Mouse (Mus musculus) stomach, embryonic 16.5 days (tissue): ENCODE measurements around the gene E2f4. TPM values are rescaled to one million over a fixed set of nuclear protein-coding genes. Genes with fewer than 3 reads are reported as not detected.
A peak's percentile ranks its signal among the peaks of the same experiment; 100 is the strongest.

Experiments used
- ATAC-seq: fragments of 200-750 bp; cut with Nextera tagmentation; 2 replicates; pipeline ENCODE4 v1.8.0; 2017; ENCODE audit warnings: moderate number of reproducible peaks, moderate TSS enrichment; ENCODE audit not compliant: insufficient read depth, low FRiP score
- H3K27ac ChIP-seq: fragments of 300-500 bp; sonication (generic); 2 replicates; pipeline ENCODE4 v1.5.1; 2014; ENCODE audit warnings: low read length
- H3K27me3 ChIP-seq: fragments of 300-500 bp; sonication (generic); 2 replicates; pipeline ENCODE4 v1.6.1; 2014; ENCODE audit warnings: low read length, control low read depth, mixed read lengths; ENCODE audit not compliant: control insufficient read depth, insufficient read depth
- H3K36me3 ChIP-seq: fragments of 300-500 bp; sonication (generic); 2 replicates; pipeline ENCODE4 v1.6.1; 2014; ENCODE audit warnings: low read length; ENCODE audit not compliant: control insufficient read depth, insufficient read depth
- H3K4me1 ChIP-seq: fragments of 300-500 bp; sonication (generic); 2 replicates; pipeline ENCODE4 v1.6.1; 2014; ENCODE audit warnings: low read length, control low read depth, mixed read lengths; ENCODE audit not compliant: control insufficient read depth, insufficient read depth
- H3K4me2 ChIP-seq: fragments of 300-500 bp; sonication (generic); 2 replicates; pipeline ENCODE4 v1.6.1; 2014; ENCODE audit warnings: low read depth, low read length, mixed read lengths
- H3K4me3 ChIP-seq: fragments of 300-500 bp; sonication (generic); replicated peaks from 2 replicates; pipeline ENCODE4 v1.5.1; 2014; ENCODE audit warnings: mild to moderate bottlenecking, low read length
- H3K9ac ChIP-seq: fragments of 300-500 bp; sonication (generic); 2 replicates; pipeline ENCODE4 v1.6.1; 2014; ENCODE audit warnings: low read length
- H3K9me3 ChIP-seq: fragments of 300-500 bp; sonication (generic); replicated peaks from 2 replicates; pipeline ENCODE4 v1.6.1; 2016; ENCODE audit warnings: low read length, control low read depth; ENCODE audit not compliant: control insufficient read depth
- WGBS: fragments of 180-500 bp; shearing (Covaris S2); extraction: QIAGEN DNeasy Blood & Tissue Kit; methylation state at CpG from one replicate; pipeline ENCODE4 v1.1.7; 2014; 5-methylcytosine and 5-hydroxymethylcytosine counted together
- polyA plus RNA-seq: library from polyadenylated mRNA; unstranded; fragments of >200 nt; fragmentation: Nextera tagmentation; extraction: Ambion mirVana; gene quantifications from 2 replicates; pipeline ENCODE4 v1.2.1, GENCODE M21; 2015

E2f4 gene
- polyA plus RNA-seq, result 72.0 and 74.0 TPM in 2 replicates

GRCm38 (mm10) chr8:105297511-105298192, at the start of gene E2f4:
Gene E2f4 (plus strand): TSS chr8:105297663.
- H3K4me2 ChIP-seq, result peak within 1 kb of the TSS; percentile 85
- peaks cover 16% of the 10 kb centered on the region for H3K4me1 ChIP-seq
- H3K36me3 ChIP-seq, result peaks cover 18% of the 10 kb centered on the region
- WGBS, result under 1% methylated on average over 58 of the region's 58 CpGs
- H3K27me3 ChIP-seq, result no peaks in the 10 kb centered on the region
- H3K27ac ChIP-seq, result peak within 1 kb of the TSS; percentile 61
- no peaks in the 10 kb centered on the region for H3K9me3 ChIP-seq
- ATAC-seq, result peak; percentile 91
- H3K4me3 ChIP-seq, result peak within 1 kb of the TSS; percentile 99
- H3K9ac ChIP-seq, result peak within 1 kb of the TSS; percentile 97

GRCm38 (mm10) chr8:105251954-105252353, 45.5 kb upstream of the E2f4 start:
- no peak overlapping the region for H3K9ac ChIP-seq
- WGBS, result 93% methylated on average over 6 of the region's 6 CpGs
- H3K4me1 ChIP-seq, result peaks cover 18% of the 10 kb centered on the region
- no peaks in the 10 kb centered on the region for H3K9me3 ChIP-seq
- ATAC-seq, result no peak
- no peak overlapping the region for H3K4me2 ChIP-seq
- no peak overlapping the region for H3K27ac ChIP-seq
- no peak overlapping the region for H3K4me3 ChIP-seq
- H3K36me3 ChIP-seq, result peaks cover 13% of the 10 kb centered on the region; the same call in 1 of the 2 replicates
- H3K27me3 ChIP-seq, result no peaks in the 10 kb centered on the region

GRCm38 (mm10) chr8:105252680-105253537, 44.6 kb upstream of the E2f4 start:
- H3K9me3 ChIP-seq, result no peaks in the 10 kb centered on the region
- 76% methylated on average over 10 of the region's 10 CpGs for WGBS
- ATAC-seq, result no peak
- peaks cover 18% of the 10 kb centered on the region for H3K4me1 ChIP-seq
- no peak overlapping the region for H3K4me3 ChIP-seq
- no peaks in the 10 kb centered on the region for H3K27me3 ChIP-seq
- peak overlapping the region; percentile 98 for H3K4me2 ChIP-seq
- H3K36me3 ChIP-seq, result peaks cover 13% of the 10 kb centered on the region; the same call in 1 of the 2 replicates
- no peak overlapping the region; the same call in 1 of the 2 replicates for H3K9ac ChIP-seq
- no peak overlapping the region for H3K27ac ChIP-seq

GRCm38 (mm10) chr8:105253766-105254151, 43.7 kb upstream of the E2f4 start:
- H3K4me1 ChIP-seq, result peaks cover 18% of the 10 kb centered on the region
- H3K27me3 ChIP-seq, result peaks cover 6% of the 10 kb centered on the region
- no peak overlapping the region for H3K27ac ChIP-seq
- ATAC-seq, result no peak
- H3K4me3 ChIP-seq, result peak overlapping the region; percentile 72
- H3K36me3 ChIP-seq, result peaks cover 13% of the 10 kb centered on the region; the same call in 1 of the 2 replicates
- H3K4me2 ChIP-seq, result peak overlapping the region; percentile 98
- peak overlapping the region; percentile 82 for H3K9ac ChIP-seq
- WGBS, result 42% methylated on average over 20 of the region's 20 CpGs
- H3K9me3 ChIP-seq, result no peaks in the 10 kb centered on the region

GRCm38 (mm10) chr8:105254152-105254965, 43.1 kb upstream of the E2f4 start:
- Histone ChIP-seq H3K9me3 (no peaks in the 10 kb centered on the region), H3K9ac (peak overlapping the region; percentile 82), H3K4me3 (peak overlapping the region; percentile 72), H3K4me2 (peak overlapping the region; percentile 98), H3K27ac (peak overlapping the region; percentile 92), H3K4me1 (peaks cover 24% of the 10 kb centered on the region), H3K36me3 (peaks cover 12% of the 10 kb centered on the region; the same call in 1 of the 2 replicates), H3K27me3 (peaks cover 7% of the 10 kb centered on the region)
- WGBS, result under 1% methylated on average over 73 of the region's 74 CpGs
- ATAC-seq, result peak; percentile 87

GRCm38 (mm10) chr8:105254966-105255350, 42.5 kb upstream of the E2f4 start, which contains the start of gene B3gnt9:
Gene B3gnt9 (minus strand): TSS chr8:105255153.
- Histone ChIP-seq H3K9me3 (no peaks in the 10 kb centered on the region), H3K36me3 (peaks cover 6% of the 10 kb centered on the region; the same call in 1 of the 2 replicates), H3K4me2 (peak within 1 kb of the TSS; percentile 98), H3K4me3 (peak within 1 kb of the TSS; percentile 72), H3K27ac (peak within 1 kb of the TSS; percentile 92), H3K27me3 (peaks cover 10% of the 10 kb centered on the region), H3K9ac (peak within 1 kb of the TSS; percentile 82), H3K4me1 (peaks cover 30% of the 10 kb centered on the region)
- ATAC-seq, result peak; percentile 75
- whole genome bisulfite sequencing, result 2% methylated on average over 14 of the region's 14 CpGs

- Histone ChIP-seq H3K27ac (no peak overlapping the region), H3K36me3 (no peaks in the 10 kb centered on the region), H3K4me3 (no peak overlapping the region), H3K9ac (no peak overlapping the region), H3K4me1 (peaks cover 32% of the 10 kb centered on the region), H3K4me2 (no peak overlapping the region), H3K9me3 (no peaks in the 10 kb centered on the region), H3K27me3 (peaks cover 10% of the 10 kb centered on the region)
- ATAC-seq, result no peak
- WGBS, result 76% methylated on average over 7 of the region's 7 CpGs
Observed at GRCm38 (mm10) chr8:105257318-105258114, 39.9 kb upstream of the E2f4 start.
